Mouse (Mus musculus) ES-E14 (cell line): Measurements from ENCODE around the gene Ifit1bl2.

Experiments used
- HCFC1 ChIP-seq: IDR thresholded peaks from 2 replicates; pipeline ENCODE4 v1.6.1; 2012; ENCODE audit warnings: low read length, inconsistent platforms, borderline replicate concordance; ENCODE audit not compliant: insufficient read depth
- MAFK ChIP-seq: IDR thresholded peaks from 2 replicates; pipeline ENCODE4 v1.6.1; 2014; ENCODE audit warnings: mild to moderate bottlenecking, low read depth, low read length, inconsistent platforms; ENCODE audit not compliant: insufficient read depth
- ZC3H11A ChIP-seq: IDR thresholded peaks from 2 replicates; pipeline ENCODE4 v1.6.1; 2012; ENCODE audit warnings: low read depth, mild to moderate bottlenecking, inconsistent platforms, low read length, borderline replicate concordance
- ZNF384 ChIP-seq: IDR thresholded peaks from 2 replicates; pipeline ENCODE4 v1.6.1; 2012; ENCODE audit warnings: low read depth, low read length, inconsistent platforms

- TF ChIP-seq HCFC1 (no peak), ZC3H11A (no peak), ZNF384 (no peak), MAFK (no peak)
Measured at GRCm38 (mm10) chr19:34588959-34589358, 51.6 kb downstream of the Ifit1bl2 start.
